Mouse (Mus musculus) spleen, adult 2 months (tissue): ENCODE measurements around the gene Rtel1. TPM values are rescaled to one million over a fixed set of nuclear protein-coding genes. Genes with fewer than 3 reads are reported as not detected.
"Not testable (repeated sequence)": the region's sequence is repeated elsewhere in the genome, so short reads cannot be mapped to it uniquely, and the experiment has no call there.

ENCODE experiments used
- DNase-seq, 2 experiments: peaks; one replicate each; pipeline versions ENCODE4 v3.0.0 to v3.0.0-alpha.2; 2012 to 2021; ENCODE audit warnings: low spot score in 2 of 2, low read depth in 1 of 2
- H3K27ac ChIP-seq: fragments of 200-500 bp; 2 replicates; pipeline ENCODE4 v1.5.1; 2012; ENCODE audit warnings: low read length, inconsistent platforms; ENCODE audit not compliant: insufficient read depth
- H3K27me3 ChIP-seq: fragments of 200-500 bp; 2 replicates; pipeline ENCODE4 v1.6.1; 2012; ENCODE audit warnings: mild to moderate bottlenecking, moderate library complexity, low read length, inconsistent platforms; ENCODE audit not compliant: control insufficient read depth, insufficient read depth
- H3K36me3 ChIP-seq: fragments of 200-500 bp; 2 replicates; pipeline ENCODE4 v1.6.1; 2012; ENCODE audit warnings: mild to moderate bottlenecking, low read length, inconsistent platforms; ENCODE audit not compliant: control insufficient read depth, insufficient read depth
- H3K4me1 ChIP-seq: fragments of 200-500 bp; 2 replicates; pipeline ENCODE4 v1.6.1; 2011; ENCODE audit warnings: inconsistent platforms; ENCODE audit not compliant: control insufficient read depth, insufficient read depth, insufficient read length
- H3K4me3 ChIP-seq: fragments of 200-500 bp; 2 replicates; pipeline ENCODE4 v1.5.1; 2011; ENCODE audit warnings: mild to moderate bottlenecking, inconsistent platforms; ENCODE audit not compliant: insufficient read depth, insufficient read length; ENCODE audit errors: extremely low read depth
- CTCF ChIP-seq: fragments of 200-500 bp; IDR thresholded peaks from 2 replicates; pipeline ENCODE4 v1.5.1; 2011; ENCODE audit warnings: mild to moderate bottlenecking, inconsistent platforms; ENCODE audit not compliant: insufficient read depth, insufficient read length, insufficient replicate concordance; ENCODE audit errors: extremely low read depth
- POLR2A ChIP-seq: fragments of 200-500 bp; IDR thresholded peaks from 2 replicates; pipeline ENCODE4 v1.6.1; 2011; ENCODE audit warnings: low read depth, low read length, inconsistent platforms
- WGBS: fragments of 180-500 bp; shearing (Covaris S2); methylation state at CpG from one replicate; pipeline ENCODE4 v1.1.7; 2018; 5-methylcytosine and 5-hydroxymethylcytosine counted together
- polyA plus RNA-seq: library from polyadenylated mRNA; depleted of rRNA; stranded (reverse); fragments of >200 nt; gene quantifications from 2 replicates; pipeline ENCODE4 v1.2.3, GENCODE M21; 2012

The Rtel1 gene
- polyA plus RNA-seq, 1 experiment = 52.9 TPM

GRCm38 (mm10) chr2:181286629-181287337, 32.8 kb upstream of the Rtel1 start:
- peaks cover 4% of the 10 kb centered on the region; the same call in 1 of the 2 replicates for H3K36me3 ChIP-seq
- TF ChIP-seq POLR2A = no peak
- TF ChIP-seq CTCF = no peak
- peak overlapping the region; percentile 98 for H3K27ac ChIP-seq
- DNase-seq = no peak
- 44% methylated on average over 6 of the region's 6 CpGs for WGBS
- H3K4me1 ChIP-seq = peaks cover 5% of the 10 kb centered on the region
- H3K27me3 ChIP-seq = no peaks in the 10 kb centered on the region
- H3K4me3 ChIP-seq = peak overlapping the region; percentile 99

GRCm38 (mm10) chr2:181287338-181287957, 32.1 kb upstream of the Rtel1 start:
- peak; percentile 47 to 76 for DNase-seq
- under 1% methylated on average over 68 of the region's 71 CpGs for WGBS

GRCm38 (mm10) chr2:181287958-181288350, 31.6 kb upstream of the Rtel1 start, which contains the start of gene Gmeb2:
TSS of gene Gmeb2 (minus strand) at chr2:181288035.
- peak within 1 kb of the TSS; percentile 98 for H3K27ac ChIP-seq
- H3K4me3 ChIP-seq = peak within 1 kb of the TSS; percentile 99
- WGBS = 13% methylated on average over 38 of the region's 38 CpGs
- not testable (repeated sequence) for H3K27me3 ChIP-seq, H3K4me1 ChIP-seq, H3K36me3 ChIP-seq
- peak; percentile 89 to 93 for DNase-seq

More at GRCm38 (mm10) chr2:181287338-181287957, 32.1 kb upstream of the Rtel1 start:
- TF ChIP-seq POLR2A = peak; percentile 85
- TF ChIP-seq CTCF = no peak
- peaks cover 2% of the 10 kb centered on the region; the same call in 1 of the 2 replicates for H3K36me3 ChIP-seq
- peaks cover 5% of the 10 kb centered on the region for H3K4me1 ChIP-seq
- H3K4me3 ChIP-seq = peak overlapping the region; percentile 99
- H3K27me3 ChIP-seq = no peaks in the 10 kb centered on the region
- H3K27ac ChIP-seq = peak overlapping the region; percentile 98

GRCm38 (mm10) chr2:181288691-181289090, 30.8 kb upstream of the Rtel1 start:
- peaks cover 5% of the 10 kb centered on the region for H3K4me1 ChIP-seq
- H3K27ac ChIP-seq = peak overlapping the region; percentile 8; the same call in 1 of the 2 replicates
- no peaks in the 10 kb centered on the region for H3K27me3 ChIP-seq
- WGBS = 69% methylated on average over 3 of the region's 3 CpGs
- no peaks in the 10 kb centered on the region for H3K36me3 ChIP-seq
- no peak for DNase-seq
- TF ChIP-seq CTCF = no peak
- no peak overlapping the region; the same call in none of the 2 replicates for H3K4me3 ChIP-seq

GRCm38 (mm10) chr2:181290937-181291336, 28.6 kb upstream of the Rtel1 start:
- 19% methylated on average over 1 of the region's 1 CpGs for WGBS
- H3K27ac ChIP-seq = no peak overlapping the region
- H3K36me3 ChIP-seq = no peaks in the 10 kb centered on the region
- H3K4me1 ChIP-seq = peaks cover 5% of the 10 kb centered on the region
- no peaks in the 10 kb centered on the region for H3K27me3 ChIP-seq
- DNase-seq = no peak
- H3K4me3 ChIP-seq = no peak overlapping the region
- TF ChIP-seq CTCF (no peak), POLR2A (no peak)

- peaks cover 1% of the 10 kb centered on the region; the same call in 1 of the 2 replicates for H3K36me3 ChIP-seq
- H3K27me3 ChIP-seq = peaks cover 2% of the 10 kb centered on the region; the same call in 1 of the 2 replicates
- H3K27ac ChIP-seq = no peak overlapping the region
- no peak for DNase-seq
- peaks cover 1% of the 10 kb centered on the region; the same call in 1 of the 2 replicates for H3K4me1 ChIP-seq
- H3K4me3 ChIP-seq = no peak overlapping the region
- WGBS = 70% methylated on average over 3 of the region's 3 CpGs
- TF ChIP-seq POLR2A = no peak
- no peak for TF ChIP-seq CTCF
These were observed 17.5 kb upstream of the Rtel1 start for GRCm38 (mm10) chr2:181302041-181302440.

GRCm38 (mm10) chr2:181304944-181305343, 14.6 kb upstream of the Rtel1 start:
- H3K4me1 ChIP-seq = peaks cover 4% of the 10 kb centered on the region; the same call in 1 of the 2 replicates
- H3K4me3 ChIP-seq = no peak overlapping the region
- WGBS = 52% methylated on average over 1 of the region's 1 CpGs
- H3K27me3 ChIP-seq = peaks cover 2% of the 10 kb centered on the region; the same call in 1 of the 2 replicates
- TF ChIP-seq POLR2A (no peak), CTCF (no peak)
- no peak for DNase-seq
- H3K27ac ChIP-seq = no peak overlapping the region
- peaks cover 1% of the 10 kb centered on the region; the same call in 1 of the 2 replicates for H3K36me3 ChIP-seq
